Mouse (Mus musculus): ENCODE measurements at regions not wholly inside any gene's neighbourhood (a gene's known extent, or its start where the extent isn't known, plus 50 kb on each side); places are given as distances from the start of the nearest gene placed in this dataset.

DNA sequence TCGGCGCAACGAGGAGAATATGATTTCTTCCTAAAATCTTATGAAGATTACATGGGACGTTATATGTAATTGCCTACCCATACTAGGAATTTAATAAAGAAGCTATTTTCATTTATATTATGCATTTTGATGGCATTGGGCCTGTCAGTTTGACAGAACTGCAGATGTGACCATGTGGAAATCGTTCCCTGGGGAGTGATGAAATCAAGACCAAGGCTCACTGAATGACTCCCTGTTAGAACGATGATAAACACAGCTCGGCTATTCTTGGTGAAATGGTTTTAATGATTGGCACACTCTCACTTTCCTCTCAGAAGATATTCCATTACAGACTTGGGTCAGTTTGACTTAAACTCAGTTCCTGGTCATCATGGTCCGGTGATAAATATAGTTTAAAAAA, 246.4 kb downstream of the Btg1 start:
- DNase-seq (ENCODE audit: low spot score): no peak

DNA sequence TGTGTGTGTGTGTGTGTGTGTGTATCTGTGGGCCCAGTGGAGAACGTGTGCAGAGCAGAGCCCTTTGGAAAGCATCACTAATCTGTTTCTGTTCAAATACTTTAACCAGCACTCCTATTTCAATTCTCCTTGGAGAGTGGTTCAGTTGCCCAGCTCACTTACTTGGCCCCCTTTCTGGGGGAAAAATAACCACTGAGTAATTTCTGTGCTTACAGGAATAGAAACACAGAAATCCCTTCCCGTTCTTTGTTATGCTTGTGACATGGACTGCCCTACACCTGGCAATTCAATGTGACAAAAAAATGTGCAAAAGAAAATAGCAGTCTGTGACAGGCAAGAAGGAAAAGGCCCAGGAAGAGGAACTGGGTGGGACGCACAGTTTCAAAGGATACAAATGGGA, 249.7 kb downstream of the Btg1 start:
- no peak for DNase-seq (ENCODE audit: low spot score)

DNA sequence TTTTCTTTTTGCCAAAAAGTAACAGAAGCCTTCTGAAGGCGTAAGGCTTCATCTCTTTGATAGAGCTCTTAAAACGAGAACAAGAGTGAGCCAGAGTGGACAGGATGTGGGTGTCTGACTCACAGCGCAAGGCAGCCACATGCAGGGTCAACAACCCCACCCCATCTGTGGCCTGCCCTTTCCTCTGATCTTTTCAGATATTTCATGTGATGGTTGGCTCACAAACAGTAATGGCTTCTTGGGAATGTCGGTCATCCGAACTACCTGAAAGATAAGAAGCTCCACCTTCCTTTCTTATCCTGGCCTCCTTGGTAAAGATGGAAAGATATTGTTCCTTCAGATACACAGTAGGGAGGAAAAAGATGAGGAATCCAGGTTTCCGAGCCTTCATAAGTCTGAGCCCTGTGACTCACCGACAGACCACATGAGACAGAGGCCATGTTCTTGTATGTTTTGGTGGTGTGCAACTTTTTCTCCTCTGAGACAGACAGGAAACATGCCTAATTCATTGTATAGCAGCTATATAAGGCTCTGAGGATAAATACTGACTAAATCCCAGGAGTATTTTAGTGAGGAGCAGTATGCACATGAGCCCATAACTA, 254.9 kb downstream of the Btg1 start:
- no peak for DNase-seq (ENCODE audit: low spot score)

DNA sequence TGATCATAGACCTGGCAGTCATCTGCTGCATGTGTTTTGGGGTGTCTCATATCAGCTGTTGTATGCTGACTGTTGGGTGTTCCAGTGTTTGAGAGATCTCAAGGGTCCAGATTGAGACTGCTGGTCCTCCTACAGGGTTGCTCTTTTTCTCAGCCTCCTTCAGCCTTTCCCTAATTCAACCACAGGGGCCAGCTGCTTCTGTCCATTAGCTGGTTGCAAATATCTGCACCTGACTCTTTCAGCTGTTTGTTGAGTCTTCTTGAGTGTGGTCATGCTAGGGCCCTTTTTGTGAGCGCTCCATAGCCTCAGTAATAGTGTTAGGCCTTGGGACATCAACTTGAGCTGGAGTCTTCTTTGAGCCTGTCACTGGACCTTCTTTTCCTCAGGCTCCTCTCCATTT, 257.8 kb downstream of the Btg1 start:
- DNase-seq (ENCODE audit: low spot score): no peak

DNA sequence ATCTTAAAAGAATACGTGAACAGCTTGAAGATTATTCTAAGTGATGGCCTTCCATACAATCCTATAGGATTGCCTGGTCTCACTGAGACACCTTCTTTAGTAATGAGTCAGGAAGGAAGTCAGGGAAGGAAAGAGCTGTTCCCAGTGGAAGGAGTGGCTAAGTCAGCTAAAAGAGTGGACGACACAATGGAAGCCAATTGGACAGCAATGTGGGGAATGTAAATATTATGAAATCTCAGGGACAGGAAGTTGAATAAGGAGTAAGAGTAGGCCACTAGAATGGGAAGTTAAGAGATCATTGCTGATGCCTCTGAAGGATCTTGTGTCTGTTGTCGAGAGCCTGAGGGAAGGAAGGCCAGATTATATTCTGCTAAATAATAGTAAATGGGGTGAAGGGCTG, 258.9 kb downstream of the Btg1 start:
- DNase-seq (ENCODE audit: low spot score): no peak

DNA sequence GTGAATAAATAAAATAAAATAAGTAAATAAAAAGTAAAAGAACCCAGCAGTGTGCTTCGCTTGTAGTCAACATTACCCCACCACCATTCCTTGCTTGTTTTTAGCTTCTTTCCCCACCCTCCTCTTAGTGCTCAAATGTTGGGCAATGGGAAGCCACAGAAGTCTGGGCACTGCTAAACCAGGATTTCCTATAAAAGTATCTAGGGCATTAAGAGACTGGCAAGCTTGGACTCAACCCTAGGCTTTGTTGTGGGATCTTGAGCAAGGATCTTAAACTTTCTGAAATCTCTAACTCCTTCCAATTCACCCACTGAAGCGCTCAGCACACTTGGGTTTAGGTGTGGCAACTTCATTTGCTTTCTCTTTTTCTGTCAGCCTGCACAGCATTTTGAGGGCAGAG, 262.6 kb downstream of the Btg1 start:
- no peak for DNase-seq (ENCODE audit: low spot score)

DNA sequence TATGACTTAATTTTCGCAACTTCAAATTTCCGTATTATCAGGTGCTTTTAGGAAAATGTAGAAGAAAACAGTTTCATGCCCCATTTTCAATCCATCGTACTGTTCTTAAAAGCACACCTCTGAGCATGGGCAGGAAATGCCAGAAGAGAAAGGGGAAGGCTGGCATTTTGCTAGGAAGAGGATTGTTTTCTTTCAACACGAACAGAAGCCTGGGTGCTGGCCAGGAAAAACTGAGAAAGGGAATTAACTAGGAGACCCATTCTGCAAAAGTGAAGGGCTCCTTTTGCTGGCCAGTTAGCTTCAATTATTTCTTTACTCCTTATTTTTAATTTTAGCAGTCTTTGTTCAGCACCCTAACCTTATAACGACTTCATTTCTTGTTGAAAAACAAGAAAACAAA, 264.0 kb downstream of the Btg1 start:
- no peak for DNase-seq (ENCODE audit: low spot score)

DNA sequence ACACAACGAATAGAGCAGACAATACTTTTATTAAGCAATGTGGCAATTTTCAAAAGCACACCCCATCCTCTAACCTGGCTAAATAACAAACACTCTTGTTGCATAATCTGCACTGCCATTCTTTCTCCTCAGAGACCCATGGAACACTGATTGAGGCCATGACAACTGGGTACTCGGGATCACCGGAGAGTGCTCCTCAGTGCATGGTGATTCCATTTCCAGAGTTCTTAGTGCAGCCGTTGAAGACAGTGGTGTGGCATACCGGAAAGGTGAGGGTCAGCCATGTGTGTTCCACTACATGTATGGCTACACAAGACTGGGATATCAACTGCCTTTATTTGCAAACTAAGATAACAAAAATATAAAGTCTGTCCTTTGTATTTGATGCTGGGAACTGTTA, 264.4 kb downstream of the Btg1 start:
- DNase-seq (ENCODE audit: low spot score): no peak

DNA sequence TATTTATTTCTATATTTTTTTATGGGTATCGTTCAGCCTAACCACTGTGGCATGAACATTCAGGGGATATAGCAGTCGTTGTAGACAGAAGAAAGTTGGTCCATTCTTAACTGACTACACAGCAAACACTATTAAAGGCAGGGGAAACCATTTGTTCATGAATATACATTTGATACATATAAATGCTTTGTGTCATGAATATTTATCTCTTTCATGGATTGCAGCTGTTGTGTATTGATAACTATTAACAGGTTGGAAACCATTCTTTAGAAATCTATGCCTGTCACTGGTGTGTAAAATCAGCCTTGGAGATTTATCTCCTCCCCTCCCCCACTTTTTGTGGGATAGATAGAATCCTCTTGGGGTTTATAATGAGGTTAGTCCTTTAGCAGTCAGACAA, 264.9 kb downstream of the Btg1 start:
- no peak for DNase-seq (ENCODE audit: low spot score)

DNA sequence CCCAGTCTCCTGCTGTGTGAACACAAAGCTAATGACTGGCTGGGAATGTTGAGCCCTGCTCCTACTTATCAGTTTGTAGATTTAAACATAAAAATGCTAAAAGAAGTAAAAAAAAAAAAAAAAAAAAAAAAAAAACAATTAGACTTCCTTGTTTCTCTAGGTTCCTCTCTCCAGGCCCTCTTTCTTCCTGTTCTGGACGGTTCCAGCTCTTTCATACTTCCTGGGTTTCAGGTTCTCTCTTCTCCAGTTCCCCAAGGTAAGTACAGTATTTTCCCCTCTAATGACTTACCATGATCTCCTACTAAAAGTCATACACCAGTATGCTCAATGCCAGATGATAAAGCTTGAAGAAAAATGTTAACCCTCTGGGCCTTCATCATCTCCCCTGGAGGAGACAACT, 284.3 kb downstream of the Btg1 start:
- DNase-seq (ENCODE audit: low spot score): no peak

DNA sequence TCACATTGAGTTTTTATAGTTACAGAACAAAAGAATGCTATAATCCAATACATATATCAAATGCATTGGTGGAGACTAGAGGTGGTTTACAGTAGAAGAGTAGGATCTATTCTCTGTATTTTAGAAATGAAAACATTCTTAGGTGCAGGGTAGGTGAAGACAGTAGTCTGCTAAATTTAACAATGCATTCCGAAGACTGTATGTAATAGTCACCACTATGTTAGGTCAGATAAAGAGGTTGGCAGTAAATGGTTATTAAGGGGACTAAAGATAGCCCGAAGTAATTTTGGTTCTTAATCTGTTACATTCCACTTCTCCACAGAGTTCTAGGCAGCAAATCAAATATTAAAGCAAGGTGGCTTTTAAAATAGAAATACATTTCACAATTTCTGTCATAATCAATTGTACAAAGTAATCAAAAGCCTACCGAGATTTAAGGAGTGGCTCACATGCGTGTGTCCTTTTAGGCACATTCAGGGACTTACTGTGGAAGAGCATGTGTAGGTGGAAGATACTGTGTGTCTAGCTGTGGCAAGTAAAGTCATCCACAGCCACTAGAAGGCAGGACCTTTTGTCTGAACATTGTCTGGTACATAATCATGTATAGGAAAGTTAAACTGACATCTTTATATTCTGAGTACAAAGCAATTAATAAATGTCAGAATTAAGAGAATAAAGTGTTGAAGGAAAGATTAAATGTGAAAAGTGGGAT, 288.4 kb downstream of the Btg1 start:
- DNase-seq (ENCODE audit: low spot score): no peak

DNA sequence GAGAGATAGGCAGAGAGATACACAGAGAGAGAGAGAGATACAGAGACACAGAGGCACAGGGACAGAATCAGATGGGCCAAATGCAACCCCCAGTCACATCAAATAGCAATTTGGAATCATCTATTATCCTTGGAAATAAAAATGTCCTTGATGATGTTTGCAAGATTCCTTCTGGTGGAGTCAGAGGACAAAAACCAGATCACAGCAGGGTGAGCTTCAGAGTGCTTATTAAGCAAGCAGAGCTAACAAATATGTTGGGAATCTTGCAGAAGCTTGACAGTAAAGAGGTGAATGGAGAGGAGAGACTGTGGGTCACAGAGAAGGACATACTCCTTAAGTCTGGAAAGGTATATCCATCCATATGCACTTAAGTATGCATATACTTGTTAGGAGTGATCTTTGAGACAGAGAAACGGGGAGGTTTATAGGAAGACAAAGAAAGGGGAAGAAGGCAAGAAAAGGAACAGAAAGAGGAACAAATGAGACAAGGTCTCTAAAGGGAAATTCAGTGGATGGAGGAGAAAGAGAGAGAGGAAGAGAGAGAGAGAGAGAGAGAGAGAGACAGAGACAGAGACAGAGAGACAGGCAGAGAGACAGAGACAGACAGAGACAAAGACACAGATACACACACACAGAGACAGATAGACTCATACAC, 293.0 kb downstream of the Btg1 start:
- DNase-seq (ENCODE audit: low spot score): no peak

DNA sequence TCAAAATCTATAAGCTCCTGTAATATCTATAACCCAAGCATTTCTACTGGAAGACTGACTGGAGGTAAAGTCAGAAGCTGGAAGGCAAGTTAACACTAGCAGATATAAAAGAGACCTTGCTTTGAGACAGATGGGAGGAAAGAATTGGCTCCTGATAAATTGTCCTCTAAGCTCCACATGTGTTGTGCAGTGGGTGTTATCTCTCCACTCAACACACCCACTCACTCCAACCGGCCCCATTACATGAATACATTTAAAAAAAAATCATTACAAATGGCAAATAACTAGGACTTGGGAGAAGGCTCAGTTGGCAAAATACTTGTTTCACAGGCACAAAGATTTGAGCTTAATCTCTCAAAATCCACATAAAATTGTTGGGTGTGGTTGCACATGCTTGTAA, 304.4 kb downstream of the Btg1 start:
- DNase-seq (ENCODE audit: low spot score): no peak

DNA sequence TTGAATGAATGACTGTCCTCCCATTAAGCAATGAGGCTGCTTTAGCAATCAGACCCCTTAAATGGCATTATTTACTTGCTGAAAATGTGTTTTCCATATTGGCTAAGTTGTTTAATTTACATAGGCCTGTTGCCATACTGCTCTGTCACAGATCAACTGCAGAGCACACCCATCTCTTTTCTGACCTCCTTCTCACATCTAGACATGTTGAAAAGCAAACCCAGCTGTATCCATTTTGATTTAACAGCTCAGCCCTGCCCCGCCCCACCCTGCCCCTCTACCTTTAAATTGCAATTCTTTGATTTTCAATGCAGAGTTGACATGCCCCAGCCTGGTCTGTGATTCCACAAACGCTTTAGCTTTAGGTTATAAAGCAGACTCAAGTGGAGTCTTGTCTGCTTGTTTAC, 307.5 kb downstream of the Btg1 start:
- DNase-seq (ENCODE audit: low spot score): no peak

DNA sequence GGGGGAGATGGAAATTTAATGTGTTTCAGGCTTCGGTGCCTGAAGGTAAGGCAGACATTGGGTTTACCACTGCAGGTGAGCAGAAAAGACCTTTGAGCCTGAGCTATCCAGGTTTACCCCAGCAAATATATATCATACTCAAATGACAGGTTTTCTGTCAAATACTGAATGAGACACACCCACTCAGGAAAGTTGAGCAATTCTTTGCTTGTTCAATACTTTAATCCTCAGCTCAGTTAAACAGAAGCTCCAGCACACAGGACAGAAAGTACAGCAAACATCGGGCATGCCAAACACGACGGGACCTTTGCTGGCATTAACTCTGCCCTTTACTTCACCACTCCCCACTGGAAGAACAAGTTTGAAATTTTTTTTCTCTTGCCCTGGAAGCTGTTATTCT, 307.9 kb downstream of the Btg1 start:
- DNase-seq (ENCODE audit: low spot score): no peak

DNA sequence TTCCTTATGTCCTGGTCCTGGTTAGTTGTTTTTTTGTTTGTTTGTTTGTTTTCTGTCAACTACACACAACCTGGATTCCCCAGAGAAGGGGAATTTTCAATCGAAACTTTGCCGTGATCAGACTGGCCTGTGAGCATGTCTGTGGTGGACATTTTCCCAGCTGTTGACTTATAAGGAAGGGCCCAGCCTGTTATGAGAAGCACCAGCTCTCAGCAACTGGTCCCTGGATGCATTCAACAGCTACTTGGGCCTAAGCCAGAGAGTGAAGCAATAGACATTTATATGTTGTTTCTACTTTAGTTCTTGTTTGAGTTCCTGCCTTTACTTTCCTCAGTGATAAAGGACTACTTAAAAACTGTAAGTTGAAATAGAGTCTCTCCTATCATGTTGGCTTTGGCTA, 309.0 kb downstream of the Btg1 start:
- DNase-seq (ENCODE audit: low spot score): no peak

DNA sequence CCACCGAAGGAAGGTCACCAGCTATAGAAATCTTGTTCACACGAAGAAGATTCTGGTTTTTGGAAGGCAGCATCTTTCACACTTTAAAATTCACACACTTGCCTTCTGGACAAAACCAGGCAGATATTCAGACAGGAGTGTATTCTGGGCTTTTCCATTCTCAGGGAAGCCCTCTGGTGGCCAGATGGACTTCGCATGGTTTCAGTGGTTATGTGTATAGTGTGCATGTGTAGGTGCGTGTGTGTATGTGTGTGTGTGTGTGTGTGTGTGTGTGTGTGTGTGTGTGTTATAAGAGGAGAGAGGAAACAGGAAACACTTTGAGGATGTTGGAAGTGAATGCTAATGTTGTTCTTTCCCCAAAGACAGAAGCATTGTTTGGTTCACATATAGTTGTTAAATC, 317.9 kb downstream of the Btg1 start:
- no peak for DNase-seq (ENCODE audit: low spot score)

DNA sequence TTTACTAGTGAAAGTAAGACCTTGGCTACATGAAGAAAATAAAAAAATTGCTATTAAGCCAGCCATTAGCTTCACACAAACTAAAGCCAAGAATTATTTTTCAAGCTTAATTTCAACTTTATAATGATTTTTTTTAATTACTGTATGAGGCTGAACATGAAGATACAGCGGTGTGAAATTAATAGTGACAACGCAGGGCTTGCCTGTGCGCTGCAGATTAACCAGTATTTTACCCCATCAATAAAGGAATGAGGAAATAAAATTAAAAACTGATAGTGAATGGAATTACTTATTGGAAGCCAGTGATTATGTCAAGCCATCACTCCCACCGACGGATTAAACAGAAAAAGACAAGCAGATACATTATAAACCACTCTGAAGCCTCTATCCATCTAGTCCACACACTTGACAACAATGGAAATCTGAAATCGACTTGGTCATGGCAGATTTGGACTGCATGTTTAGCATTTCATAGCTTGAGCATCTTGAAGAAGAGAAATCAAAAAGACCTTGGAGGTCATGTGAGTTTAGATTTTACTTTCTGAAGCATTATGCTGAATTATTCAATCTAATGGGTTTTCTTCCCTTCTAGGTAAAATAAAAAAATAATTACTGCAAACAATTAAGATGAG, 324.2 kb downstream of the Btg1 start:
- no peak for DNase-seq (ENCODE audit: low spot score)

DNA sequence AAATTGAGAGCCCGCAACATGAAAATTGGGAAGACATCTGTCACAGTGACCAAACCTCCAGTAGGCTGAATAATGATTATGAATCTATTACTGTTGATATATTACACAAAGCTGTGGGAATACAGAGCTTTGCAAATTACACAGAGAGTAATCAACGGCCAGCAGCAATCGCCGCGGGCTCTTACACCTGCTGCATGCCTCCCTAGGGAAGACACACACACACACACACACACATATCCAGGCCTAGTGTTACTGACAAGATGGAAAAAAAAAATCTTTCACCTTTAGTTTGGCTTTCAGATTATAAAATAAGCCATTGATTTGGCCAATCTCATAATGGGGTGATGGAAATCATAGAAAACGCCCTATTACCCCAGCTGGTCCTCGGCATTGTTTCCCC, 327.4 kb downstream of the Btg1 start:
- DNase-seq (ENCODE audit: low spot score): no peak

DNA sequence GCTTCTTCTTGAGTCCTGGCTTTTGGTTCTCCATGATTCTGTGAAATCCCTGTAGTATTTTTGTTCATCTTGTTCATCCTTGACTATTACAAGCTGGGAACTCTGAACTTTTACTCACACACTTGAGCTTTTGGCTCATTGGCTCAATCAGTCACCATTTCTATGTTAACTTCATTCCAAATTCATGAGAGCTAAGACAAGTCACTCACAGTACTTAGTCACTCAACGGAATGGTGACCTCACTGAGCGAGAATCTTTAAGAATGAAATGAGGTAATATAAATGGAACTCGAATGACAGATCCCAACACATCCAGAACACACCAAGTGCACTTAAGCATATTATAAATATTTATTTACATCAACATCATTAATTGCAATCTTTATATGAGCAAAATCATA, 331.2 kb downstream of the Btg1 start:
- no peak for DNase-seq (ENCODE audit: low spot score)

DNA sequence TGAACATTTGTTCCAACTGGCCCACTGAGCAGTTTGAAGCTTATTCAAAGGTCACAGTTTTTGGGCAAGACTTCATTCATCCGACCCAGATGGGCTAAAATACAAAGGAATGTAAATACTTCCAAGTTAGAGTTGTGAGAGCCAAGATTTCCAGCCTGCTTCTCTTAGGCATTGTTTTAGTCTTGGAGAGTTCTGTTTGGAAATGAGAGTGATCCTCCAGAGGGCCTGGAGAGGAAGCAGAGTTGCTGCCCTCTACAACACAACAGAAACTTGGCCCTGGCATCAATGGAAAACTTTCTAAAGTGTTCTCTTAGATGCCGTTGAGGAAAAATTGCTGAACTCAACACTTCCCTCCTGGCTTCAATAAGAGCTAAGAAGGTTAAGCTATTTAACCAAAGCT, 332.1 kb downstream of the Btg1 start:
- no peak for DNase-seq (ENCODE audit: low spot score)

DNA sequence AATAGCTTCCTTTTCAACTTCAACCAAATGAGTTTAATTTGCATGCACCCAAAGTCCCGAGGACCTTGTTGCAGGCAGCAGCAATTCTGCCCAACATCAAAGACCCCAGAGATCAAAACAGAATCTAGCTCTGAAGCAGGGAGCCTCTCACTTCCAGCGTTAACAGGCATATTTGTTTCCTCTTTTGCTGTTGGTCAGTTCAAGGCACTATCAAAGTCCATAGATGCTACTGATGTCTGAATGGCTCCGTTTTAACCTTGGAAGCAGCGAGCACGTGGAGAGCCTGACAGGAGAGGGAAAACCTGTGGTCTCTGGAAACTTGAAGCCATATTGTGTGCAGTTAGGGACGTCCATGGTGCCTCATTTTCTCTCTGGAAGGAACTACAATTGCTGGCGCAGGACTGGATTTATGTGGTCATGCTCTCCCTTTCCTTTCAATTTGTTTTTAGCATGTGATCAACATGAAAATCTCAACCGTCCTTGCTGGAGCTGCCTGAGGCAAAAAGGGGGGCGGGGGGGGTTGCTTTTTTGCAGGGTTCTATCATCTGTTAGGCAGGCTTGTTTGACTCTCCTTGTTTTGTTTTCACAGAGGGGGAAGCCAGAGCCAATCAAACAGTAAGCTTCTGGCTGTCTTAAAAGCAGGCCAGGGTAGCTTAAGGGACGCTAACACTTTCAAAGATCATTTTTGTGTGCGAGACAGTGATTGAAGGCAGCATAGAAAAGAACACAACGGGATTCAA, 338.4 kb downstream of the Btg1 start:
- DNase-seq (ENCODE audit: low spot score): no peak
